Mouse (Mus musculus) kidney, embryonic 15.5 days (tissue): ENCODE measurements around the gene Ubl7. TPM values are rescaled to one million over a fixed set of nuclear protein-coding genes. Genes with fewer than 3 reads are reported as not detected.
A peak's percentile ranks its signal among the peaks of the same experiment; 100 is the strongest.

Experiments
- ATAC-seq: fragments of 200-750 bp; cut with Nextera tagmentation; replicated peaks from 2 replicates; pipeline ENCODE4 v1.8.0; 2017; ENCODE audit warnings: moderate TSS enrichment; ENCODE audit not compliant: low FRiP score
- H3K27ac ChIP-seq: fragments of 300-500 bp; sonication (generic); 2 replicates; pipeline ENCODE4 v1.5.1; 2015; ENCODE audit warnings: mild to moderate bottlenecking, inconsistent platforms
- H3K27me3 ChIP-seq: fragments of 300-500 bp; sonication (generic); 2 replicates; pipeline ENCODE4 v1.6.1; 2015; ENCODE audit warnings: inconsistent platforms
- H3K36me3 ChIP-seq: fragments of 300-500 bp; sonication (generic); 2 replicates; pipeline ENCODE4 v1.6.1; 2015; ENCODE audit warnings: inconsistent platforms
- H3K4me1 ChIP-seq: fragments of 300-500 bp; sonication (generic); 2 replicates; pipeline ENCODE4 v1.6.1; 2015; ENCODE audit warnings: inconsistent platforms
- H3K4me2 ChIP-seq: fragments of 300-500 bp; sonication (generic); 2 replicates; pipeline ENCODE4 v1.6.1; 2015; ENCODE audit warnings: moderate library complexity, mild to moderate bottlenecking, inconsistent platforms
- H3K4me3 ChIP-seq: fragments of 300-500 bp; sonication (generic); replicated peaks from 2 replicates; pipeline ENCODE4 v1.5.1; 2015; ENCODE audit warnings: mild to moderate bottlenecking, inconsistent platforms
- H3K9ac ChIP-seq: fragments of 300-500 bp; sonication (generic); 2 replicates; pipeline ENCODE4 v1.6.1; 2015; ENCODE audit warnings: mild to moderate bottlenecking, inconsistent platforms
- H3K9me3 ChIP-seq: fragments of 300-500 bp; sonication (generic); replicated peaks from 2 replicates; pipeline ENCODE4 v1.6.1; 2016; ENCODE audit warnings: inconsistent platforms
- WGBS: fragments of 180-500 bp; shearing (Covaris S2); methylation state at CpG from one replicate; pipeline ENCODE4 v1.1.7; 2015; ENCODE audit warnings: mixed read lengths; 5-methylcytosine and 5-hydroxymethylcytosine counted together
- polyA plus RNA-seq: library from polyadenylated mRNA; unstranded; fragments of >200 nt; fragmentation: Nextera tagmentation; extraction: Ambion mirVana; gene quantifications from 2 replicates; pipeline ENCODE4 v1.2.1, GENCODE M21; 2015

Gene Ubl7
- polyA plus RNA-seq, 1 experiment from 2014 or later = 114 TPM

DNA sequence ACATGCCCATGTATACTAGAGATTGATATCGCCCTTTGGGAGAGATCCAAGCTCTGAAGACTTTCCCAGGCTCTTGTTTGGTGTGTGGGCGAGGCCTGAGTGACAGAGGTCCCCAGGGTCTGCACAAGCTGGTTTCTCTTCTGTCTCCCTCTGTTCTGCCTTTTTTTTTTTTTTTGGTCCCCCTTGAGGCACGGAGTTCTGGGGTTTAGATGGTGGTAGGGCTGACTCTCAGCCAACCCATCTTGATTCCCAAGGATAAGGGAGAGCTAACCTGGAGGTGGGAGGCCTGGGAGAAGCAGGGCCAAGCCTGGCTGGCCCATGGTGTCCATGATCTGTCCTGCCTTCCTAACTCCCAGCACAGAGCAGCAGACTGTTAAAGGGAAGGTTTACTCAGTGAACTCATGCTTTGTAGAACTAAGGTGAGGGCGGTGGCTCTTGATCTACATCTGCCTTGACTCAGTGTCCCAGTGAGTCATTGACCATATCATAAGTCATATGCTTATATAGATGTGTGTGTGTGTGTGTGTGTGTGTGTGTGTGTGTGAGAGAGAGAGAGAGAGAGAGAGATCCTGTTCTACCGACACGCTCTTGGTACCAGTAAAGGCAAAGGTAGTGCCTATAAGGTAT, 62.8 kb downstream of the Ubl7 start:
- 77% methylated on average over 6 of the region's 6 CpGs for WGBS
- no peak for ATAC-seq

DNA sequence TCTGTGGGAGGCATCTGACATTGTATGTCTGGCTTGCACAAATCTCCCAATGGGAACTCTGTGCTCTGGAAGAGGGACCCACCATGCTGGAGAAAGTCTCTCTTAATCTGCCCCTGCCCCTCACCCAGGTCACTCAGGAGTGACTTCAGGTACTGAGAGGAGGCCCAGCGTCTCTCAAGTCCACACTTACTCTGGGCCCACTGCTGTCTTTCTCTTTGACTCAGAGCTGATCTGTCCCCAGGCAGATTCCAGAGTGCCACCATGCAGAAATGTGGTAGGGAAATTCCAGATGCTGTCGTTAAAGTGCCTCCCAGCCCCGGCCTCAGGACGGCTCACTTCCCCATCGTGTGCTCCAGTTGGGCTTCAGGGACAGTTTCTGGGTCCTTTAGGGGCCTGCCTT, 63.4 kb downstream of the Ubl7 start:
- Histone ChIP-seq H3K27me3 (no peaks in the 10 kb centered on the region), H3K4me2 (no peak overlapping the region), H3K36me3 (no peaks in the 10 kb centered on the region), H3K27ac (peak overlapping the region; percentile 37; the same call in 1 of the 2 replicates), H3K9ac (no peak overlapping the region), H3K4me1 (peaks cover 24% of the 10 kb centered on the region), H3K9me3 (no peaks in the 10 kb centered on the region), H3K4me3 (no peak overlapping the region)
- ATAC-seq = no peak
- WGBS = 44% methylated on average over 5 of the region's 5 CpGs

More for the DNA sequence above, 62.8 kb downstream of the Ubl7 start:
- no peak overlapping the region for H3K9ac ChIP-seq
- H3K4me1 ChIP-seq = peaks cover 24% of the 10 kb centered on the region
- no peaks in the 10 kb centered on the region for H3K27me3 ChIP-seq
- no peaks in the 10 kb centered on the region for H3K36me3 ChIP-seq
- no peak overlapping the region for H3K4me2 ChIP-seq
- no peak overlapping the region for H3K4me3 ChIP-seq
- H3K9me3 ChIP-seq = no peaks in the 10 kb centered on the region
- H3K27ac ChIP-seq = no peak overlapping the region

- ATAC-seq = no peak
- Histone ChIP-seq H3K9me3 (no peaks in the 10 kb centered on the region), H3K36me3 (no peaks in the 10 kb centered on the region), H3K27ac (no peak overlapping the region), H3K4me1 (peaks cover 21% of the 10 kb centered on the region), H3K9ac (no peak overlapping the region), H3K27me3 (no peaks in the 10 kb centered on the region), H3K4me2 (no peak overlapping the region), H3K4me3 (no peak overlapping the region)
- 74% methylated on average over 5 of the region's 5 CpGs for WGBS
Observed at GRCm38 (mm10) chr9:57975200-57975821, 64.5 kb downstream of the Ubl7 start.

DNA sequence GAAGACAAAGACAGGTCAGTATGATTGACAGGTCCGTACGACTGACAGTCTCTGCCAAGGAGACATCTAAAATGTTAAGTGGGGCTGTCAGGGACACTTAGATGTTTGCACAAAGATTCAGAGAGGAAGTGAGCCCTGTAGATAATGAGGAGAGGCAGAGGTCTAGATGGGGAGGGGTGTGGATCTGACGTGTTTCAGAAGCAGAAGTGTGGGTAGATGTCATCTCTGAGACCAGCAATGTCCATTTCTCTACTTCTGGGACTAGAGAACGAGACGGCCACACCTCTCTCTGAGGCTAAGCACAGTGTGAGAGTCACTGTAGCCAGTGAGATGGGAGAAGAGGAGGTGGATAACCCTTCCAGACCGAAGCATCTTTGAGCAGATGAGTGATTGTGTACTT, 67.2 kb downstream of the Ubl7 start:
- WGBS = 82% methylated on average over 6 of the region's 6 CpGs
- no peaks in the 10 kb centered on the region for H3K9me3 ChIP-seq

GRCm38 (mm10) chr9:57978858-57979257, 68.1 kb downstream of the Ubl7 start:
- Histone ChIP-seq H3K4me1 (peaks cover 4% of the 10 kb centered on the region; the same call in 1 of the 2 replicates), H3K4me3 (no peak overlapping the region), H3K9me3 (no peaks in the 10 kb centered on the region), H3K4me2 (no peak overlapping the region), H3K27ac (no peak overlapping the region), H3K27me3 (no peaks in the 10 kb centered on the region), H3K9ac (no peak overlapping the region), H3K36me3 (no peaks in the 10 kb centered on the region)
- WGBS = 51% methylated on average over 3 of the region's 3 CpGs
- ATAC-seq = no peak

More for the DNA sequence above, 67.2 kb downstream of the Ubl7 start:
- H3K27me3 ChIP-seq = no peaks in the 10 kb centered on the region
- no peak overlapping the region for H3K9ac ChIP-seq
- H3K27ac ChIP-seq = no peak overlapping the region
- no peak overlapping the region for H3K4me3 ChIP-seq
- H3K4me1 ChIP-seq = peaks cover 10% of the 10 kb centered on the region; the same call in 1 of the 2 replicates
- no peak overlapping the region for H3K4me2 ChIP-seq
- ATAC-seq = no peak
- H3K36me3 ChIP-seq = no peaks in the 10 kb centered on the region

Other genes with a start within 250 kb of the Ubl7 start
- gene Cyp1a2, start 227.3 kb upstream of the Ubl7 start, polyA plus RNA-seq = not detected in 2 replicates
- gene Cyp1a1, start 223.1 kb upstream of the Ubl7 start, polyA plus RNA-seq = 0.08 and 0.22 TPM in 2 replicates
- 33.6 and 34.4 TPM in 2 replicates for gene Edc3, start 202.4 kb upstream of the Ubl7 start, polyA plus RNA-seq
- 71.0 and 71.8 TPM in 2 replicates for gene Clk3, start 145.1 kb upstream of the Ubl7 start, polyA plus RNA-seq
- gene Arid3b, start 74.2 kb upstream of the Ubl7 start, polyA plus RNA-seq = 6.2 and 9.1 TPM in 2 replicates
- 0.39 and 0.45 TPM in 2 replicates for gene Sema7a, start 29.1 kb downstream of the Ubl7 start, polyA plus RNA-seq
- gene Cyp11a1, start 95.4 kb downstream of the Ubl7 start, polyA plus RNA-seq = 15.7 and 46.0 TPM in 2 replicates
- gene Stra6, start 152.8 kb downstream of the Ubl7 start, polyA plus RNA-seq = 28.0 and 29.7 TPM in 2 replicates
- 0.29 and 0.44 TPM in 2 replicates for gene Ccdc33, start 207.8 kb downstream of the Ubl7 start, polyA plus RNA-seq